Mouse (Mus musculus) layer of hippocampus, postnatal 25 days (tissue): ENCODE results near the gene Asb16. TPM values are rescaled to one million over a fixed set of nuclear protein-coding genes. Genes with fewer than 3 reads are reported as not detected.

Experiments
- DNase-seq, 2 experiments: peaks; one replicate each; pipeline ENCODE4 v3.0.0; 2022; ENCODE audit warnings: mixed read lengths in 2 of 2, low spot score in 1 of 2; ENCODE audit errors: extremely low spot score in 1 of 2
- total RNA-seq, 2 experiments: library from RNA; stranded (reverse); gene quantifications; 2 replicates each; pipeline ENCODE4 v1.2.3; 2021

Gene Asb16
- total RNA-seq, 2 experiments from 2014 or later = 0.70 to 1.1 TPM

DNA sequence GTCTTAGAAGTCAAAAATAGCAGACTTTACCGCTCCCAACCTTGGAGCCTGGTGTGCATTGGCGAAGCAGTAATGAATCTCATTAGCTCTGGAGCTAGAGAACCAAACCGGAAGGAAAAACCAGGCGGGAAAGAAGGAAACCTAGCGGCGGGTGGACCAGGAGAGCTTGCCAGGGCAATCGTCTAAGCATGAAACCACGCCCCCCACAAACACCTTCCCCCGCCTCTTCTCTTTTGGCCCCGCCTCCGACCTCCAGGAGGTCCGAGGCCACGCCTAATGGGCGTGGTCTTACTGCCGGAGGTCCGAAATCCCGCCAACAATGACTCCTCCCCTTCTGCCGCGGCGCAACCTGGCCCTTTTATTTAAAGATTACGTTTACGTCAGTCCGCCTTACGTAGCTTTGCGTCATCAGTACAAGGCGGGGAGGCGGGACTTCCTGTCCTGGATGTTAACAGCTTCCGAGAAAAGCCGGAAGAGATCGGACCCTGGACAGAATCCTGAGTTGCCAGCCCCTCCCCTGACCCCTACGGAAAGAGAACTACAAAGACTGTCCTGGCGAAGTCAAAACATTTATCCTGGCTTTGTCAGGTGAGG lies 16.1 kb downstream of the Asb16 start, which contains the start of gene Tmub2:
TSS of gene Tmub2 (plus strand) at position 431 of the 594 bp plus-strand sequence.
- peak; percentile 77 to 88 for DNase-seq

DNA sequence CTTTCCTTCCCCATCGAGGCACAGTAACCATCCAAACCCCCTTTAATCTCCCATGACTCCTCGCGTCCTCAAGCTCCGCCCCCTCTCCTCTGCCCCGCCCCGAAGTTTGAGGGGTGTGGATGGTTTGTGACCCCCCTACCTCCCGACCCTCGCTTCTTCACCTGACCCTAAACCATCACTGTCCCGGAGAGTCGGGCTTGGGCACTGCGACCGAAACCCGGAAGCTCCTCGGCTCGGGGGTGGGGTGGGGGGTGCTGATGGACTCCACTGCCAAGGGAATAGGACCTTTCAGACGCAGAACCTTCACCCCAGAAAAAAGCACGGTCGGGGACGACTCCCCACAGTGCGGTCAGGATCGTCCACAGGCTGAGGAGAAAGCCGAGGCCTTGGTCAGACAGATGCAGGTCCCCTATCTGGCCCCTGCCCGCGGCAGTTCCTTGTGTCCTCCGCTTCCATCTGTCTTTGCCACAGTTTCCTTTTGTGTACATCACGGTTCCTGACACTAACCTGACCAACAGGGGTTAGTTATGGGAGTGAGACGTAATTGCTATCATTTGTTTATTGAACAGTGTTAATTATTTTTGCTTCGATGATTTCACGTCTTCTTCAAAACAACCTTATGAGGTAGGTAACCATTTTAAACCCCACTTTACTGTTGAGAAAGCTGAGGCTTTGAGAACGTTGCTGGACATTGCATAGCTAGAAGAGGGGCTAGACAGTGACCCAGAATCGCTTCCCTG lies 16.7 kb downstream of the Asb16 start:
- no peak for DNase-seq

DNA sequence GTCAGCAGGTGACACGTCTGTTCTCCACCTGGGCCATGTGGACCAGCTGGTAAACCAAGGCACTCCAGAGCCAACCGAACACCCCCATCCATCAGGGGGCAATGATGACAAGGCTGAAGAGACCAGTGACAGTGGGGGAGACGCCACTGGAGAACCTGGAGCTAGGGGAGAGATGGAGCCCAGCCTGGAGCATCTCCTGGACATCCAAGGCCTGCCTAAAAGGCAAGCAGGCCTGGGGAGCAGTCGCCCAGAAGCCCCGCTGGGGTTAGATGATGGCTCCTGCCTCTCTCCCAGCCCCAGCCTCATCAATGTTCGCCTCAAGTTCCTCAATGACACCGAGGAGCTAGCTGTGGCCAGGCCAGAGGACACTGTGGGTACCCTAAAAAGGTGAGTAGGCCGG lies 18.9 kb downstream of the Asb16 start:
- no peak for DNase-seq

DNA sequence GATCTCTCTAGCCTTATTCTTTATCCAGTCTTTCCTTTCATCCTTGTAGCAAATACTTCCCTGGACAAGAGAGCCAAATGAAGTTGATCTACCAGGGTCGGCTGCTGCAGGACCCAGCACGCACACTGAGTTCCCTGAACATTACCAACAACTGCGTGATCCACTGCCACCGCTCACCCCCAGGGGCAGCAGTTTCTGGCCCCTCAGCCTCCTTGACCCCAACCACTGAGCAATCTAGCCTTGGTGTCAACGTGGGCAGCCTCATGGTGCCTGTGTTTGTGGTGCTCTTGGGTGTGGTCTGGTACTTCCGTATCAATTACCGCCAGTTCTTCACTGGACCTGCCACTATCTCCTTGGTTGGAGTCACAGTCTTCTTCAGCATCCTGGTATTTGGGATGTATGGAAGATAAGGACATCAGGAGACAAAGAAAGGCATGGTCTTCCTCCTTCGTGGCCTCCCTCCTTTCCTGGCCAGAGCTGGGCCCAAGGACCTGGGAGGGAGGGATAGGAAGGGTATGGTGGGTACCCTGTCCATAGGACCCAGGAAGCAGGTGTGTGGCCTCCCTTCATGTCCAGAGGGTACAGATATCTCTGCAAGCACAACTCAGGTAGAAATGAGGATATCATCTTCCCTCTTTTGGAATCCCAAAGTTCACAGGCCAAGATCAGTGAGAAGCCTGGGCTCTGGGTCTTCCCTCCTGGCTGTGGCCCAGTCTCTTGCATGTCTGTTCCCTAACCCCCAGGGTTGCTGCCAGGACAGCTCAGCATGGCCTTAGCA lies 19.7 kb downstream of the Asb16 start:
- DNase-seq = no peak

DNA sequence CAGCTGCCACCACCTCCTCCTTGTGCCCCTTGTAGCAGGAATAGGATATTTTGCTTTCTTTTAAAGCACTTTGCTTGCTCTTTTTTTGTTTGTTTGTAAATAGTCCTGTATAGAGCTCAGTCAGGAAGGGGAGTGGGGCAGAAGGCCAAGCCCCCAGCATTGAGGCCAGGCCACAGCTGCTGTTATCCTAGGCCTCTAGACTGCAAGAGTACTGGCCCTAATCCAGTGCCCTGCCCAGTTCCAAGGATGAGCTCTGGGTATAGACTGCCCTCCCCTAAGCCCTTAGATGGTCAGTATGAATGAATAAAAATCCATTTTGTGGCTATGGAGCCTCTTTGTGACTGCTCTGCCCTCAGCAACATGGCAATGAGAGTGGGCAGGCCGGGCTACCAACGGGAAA lies 20.4 kb downstream of the Asb16 start:
- DNase-seq = no peak

DNA sequence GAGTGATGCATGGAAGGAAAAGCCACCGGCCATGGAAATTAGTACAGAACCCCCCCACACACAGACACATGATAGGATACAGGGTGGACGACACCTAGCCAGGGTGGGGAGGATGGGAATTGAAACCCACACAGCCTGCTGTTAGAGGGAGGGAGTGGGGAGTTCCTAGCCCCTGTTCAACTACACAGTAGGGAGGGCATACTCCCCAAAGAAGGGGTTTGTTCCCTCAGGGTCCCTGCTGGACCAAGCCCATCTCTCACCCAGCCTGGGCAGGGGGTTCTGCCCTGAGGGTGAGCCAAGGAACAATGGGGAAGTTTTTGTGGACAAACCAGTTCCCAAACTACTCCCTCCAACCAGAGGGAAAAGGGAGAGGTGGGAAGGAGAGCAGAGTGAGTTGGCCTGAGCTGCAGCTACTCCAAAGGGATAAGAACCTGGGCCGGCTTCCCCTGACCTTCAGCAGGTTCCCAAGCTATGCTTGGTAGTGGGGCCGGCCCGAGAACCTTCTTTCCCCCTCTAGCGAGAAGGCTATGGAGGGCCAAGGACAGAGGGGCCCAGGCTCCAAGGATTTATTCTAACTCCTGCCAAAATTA lies 21.1 kb downstream of the Asb16 start:
- no peak for DNase-seq

DNA sequence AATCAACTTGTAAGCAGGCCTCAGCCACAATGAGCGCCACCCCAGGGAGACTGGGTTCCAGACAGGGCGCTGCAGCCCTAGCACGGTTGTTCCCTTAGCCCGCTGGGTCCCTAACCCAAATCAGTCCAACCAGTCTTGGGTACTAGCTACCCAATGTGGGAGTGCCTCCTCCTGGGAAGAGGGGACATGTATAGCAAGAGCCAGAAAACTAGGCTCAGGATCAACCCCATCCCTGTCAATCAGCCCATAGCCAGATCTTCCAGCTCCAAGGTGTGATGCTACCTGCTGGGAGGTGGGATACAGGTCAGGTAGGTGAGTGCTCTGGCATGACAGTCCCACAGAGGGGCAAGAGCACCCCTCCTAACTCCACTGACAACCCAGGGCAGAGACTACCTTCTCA lies 21.6 kb downstream of the Asb16 start:
- DNase-seq = no peak

DNA sequence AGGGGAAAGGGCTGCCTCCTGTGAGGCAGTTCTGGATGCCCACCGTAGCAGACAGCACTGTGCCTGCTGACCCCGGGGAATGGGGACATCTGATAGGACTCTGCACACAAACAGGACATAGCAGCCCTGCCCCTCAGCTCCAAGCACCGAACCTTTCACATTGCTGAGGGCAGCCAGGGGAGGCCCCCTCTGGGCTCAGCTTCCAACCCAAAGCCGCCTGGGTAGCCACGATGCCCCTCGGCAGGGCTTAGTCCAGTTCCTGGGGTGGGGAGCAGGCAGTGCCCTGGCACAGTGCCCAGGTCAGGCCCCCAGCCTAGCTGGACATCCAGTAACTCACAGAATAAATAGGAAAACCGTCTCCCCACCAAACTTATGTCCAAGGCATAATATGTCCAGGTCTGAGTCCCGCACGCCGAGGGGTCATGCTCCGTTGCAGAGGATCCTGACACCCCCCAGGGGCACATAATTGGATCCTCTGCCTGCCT lies 22.6 kb downstream of the Asb16 start:
- DNase-seq = no peak

DNA sequence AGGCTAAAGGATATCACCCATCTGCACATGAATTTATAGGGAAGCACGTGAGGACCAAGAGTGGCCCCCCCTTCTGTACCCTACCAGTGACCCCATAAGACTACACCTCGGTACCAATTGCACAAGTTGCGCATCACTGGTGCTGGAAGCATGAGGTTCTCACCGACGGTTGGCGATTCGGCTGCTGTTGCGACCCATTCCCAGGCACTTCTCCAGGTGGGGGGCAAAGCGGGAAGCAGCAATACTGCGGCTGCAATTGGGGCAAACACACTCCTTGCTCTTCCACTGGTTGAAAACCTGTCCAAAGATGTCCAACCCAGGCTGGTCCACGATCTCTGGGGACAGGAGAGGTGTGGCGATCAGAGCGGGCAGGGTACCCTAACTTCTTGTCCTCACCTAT lies 25.4 kb downstream of the Asb16 start:
- DNase-seq = no peak

DNA sequence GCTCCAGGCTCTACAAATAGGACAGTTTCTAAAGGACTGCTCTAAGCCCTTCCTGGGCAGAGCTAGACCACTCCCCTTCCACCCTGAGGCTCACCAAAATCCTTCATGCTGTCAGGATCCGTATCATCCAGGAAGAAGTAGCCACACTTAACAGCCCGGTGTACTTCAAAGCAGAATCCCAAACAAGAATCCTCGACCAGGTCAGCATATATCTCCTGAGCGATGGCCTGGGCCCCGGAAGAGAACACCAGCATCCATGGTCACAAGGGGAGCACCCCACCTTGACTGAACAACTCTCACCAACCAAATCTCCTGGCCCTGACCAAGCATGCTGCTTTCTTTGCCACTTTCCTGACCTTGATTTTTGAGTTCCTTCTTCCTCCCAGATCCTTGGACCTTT lies 25.9 kb downstream of the Asb16 start:
- DNase-seq = no peak

DNA sequence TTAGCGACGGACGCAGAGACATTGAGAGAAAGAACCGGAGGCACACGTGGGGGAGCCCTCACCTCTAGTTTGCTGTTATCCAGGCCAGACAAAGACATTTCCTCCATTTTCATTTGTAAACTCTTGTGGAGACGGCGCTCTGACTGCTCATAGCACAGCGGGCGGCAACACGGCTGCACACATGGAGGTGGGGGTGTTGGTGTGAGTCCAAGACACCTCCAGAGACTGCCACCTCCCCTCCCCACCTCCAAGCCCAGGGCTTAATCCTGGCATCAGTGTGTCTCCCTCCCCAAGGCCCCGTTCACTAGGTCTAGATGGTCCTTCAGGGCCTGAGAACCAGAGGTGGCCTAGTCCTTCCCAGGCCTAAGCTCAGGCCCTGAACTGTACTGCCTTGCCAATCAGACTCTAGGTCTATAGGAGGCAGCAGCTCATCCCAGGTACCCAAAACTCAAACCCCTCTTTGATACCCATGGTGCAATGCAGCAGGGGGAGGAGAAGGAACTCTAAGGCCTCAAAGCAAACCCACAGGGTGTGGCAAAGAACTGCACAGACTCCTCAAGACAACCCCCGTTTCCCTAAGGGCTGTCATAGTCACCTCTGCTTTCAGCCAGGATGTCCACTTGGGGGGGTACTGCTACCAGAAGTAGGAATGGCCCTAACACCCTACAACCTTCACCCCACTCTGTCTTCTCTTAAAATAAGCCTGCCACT lies 26.5 kb downstream of the Asb16 start:
- no peak for DNase-seq

DNA sequence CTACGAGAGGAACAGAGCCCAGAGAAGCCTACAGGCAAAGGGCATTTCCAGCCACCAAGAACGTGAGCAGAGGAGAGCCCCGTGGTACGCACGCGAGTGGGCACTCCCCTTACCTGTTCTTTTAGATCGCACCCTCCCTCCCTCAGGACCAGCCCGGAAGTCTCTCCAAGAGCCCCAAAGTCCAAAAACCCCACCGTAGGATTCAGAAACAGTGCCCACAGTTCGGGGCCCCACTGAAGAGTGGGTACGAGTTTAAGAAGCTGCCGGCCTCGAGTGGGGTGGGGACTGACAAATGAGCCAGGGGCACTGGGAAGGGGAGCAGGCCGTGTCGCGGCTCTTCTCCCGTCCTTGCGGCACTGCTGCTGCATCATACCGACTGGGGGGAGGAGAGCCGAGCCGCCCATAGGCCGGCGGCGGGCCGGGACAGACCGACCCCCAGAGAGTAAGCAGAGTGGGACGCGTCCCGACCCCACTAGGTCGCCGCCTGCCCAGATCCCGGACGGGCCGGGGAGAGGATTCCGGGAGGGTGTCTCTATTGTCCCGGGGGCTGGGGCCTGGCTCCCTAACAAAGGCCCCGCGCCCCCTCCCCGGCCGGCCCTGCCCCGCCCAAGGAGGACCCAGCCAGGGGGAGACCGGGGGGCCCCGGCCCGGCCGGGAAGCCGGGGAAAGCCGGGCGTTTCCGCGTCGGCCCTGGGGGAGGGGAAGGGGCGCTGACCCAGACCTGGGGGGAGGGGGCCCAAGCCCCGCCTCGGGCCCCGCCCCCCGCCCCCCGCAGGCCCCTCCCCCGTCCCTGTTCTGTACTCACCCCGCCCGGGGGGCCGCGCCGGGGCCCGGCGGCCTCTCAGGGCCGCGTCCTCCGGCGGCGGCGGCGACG lies 27.3 kb downstream of the Asb16 start:
- DNase-seq = peak in 1 of 2 experiments; percentile 36

DNA sequence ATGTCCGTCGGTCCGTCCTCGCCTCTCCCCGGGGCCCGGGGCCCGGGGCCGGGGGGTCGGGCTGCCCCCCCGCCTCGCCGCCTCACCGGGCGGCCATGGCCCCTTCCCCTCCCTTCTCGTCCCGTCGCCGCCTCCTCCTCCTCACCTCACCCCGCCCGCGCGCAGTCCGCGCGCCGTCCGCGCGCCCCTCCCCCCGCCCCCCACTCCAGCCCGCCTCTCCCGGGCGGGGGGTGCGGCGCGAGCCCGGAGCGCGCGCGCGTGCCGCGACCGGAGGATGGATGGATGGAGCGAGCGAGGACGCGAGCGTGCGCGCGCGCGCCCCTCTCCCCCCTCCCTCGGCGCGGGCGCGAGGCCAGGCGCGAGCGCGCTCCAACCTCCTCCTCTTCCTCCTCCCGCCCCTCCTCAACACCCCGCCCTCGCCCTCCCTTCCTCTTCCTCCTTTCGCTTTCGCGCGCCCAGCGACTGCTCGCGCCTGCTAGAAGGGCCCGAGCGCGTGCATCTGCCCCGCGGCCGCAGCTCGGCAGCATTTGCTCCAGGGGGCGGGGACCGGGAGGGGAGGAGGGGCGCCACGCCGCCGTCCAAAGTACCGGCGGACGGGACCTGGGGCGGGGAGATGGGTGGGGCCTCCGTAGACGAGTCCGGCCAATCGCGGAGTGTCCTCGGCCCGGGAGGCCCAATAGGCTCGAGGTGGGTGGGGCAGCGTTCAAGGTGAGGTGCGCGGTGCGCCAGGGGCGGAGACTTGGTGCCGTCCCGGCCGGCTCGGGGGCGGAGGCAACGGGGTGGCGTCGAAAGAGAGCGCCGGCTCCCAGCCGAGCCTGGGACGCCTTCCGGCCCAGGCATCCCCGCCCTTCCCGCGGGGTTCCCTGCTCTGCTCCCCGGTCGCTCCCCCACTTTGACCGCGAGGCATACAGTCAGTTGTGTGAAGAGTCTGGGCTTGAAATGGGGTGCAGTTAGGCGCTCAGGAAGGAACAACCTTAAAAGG lies 28.2 kb downstream of the Asb16 start, which contains the start of gene Atxn7l3:
TSS of gene Atxn7l3 (minus strand) at position 141 of the 982 bp plus-strand sequence.
- peak; percentile 85 to 94 for DNase-seq

DNA sequence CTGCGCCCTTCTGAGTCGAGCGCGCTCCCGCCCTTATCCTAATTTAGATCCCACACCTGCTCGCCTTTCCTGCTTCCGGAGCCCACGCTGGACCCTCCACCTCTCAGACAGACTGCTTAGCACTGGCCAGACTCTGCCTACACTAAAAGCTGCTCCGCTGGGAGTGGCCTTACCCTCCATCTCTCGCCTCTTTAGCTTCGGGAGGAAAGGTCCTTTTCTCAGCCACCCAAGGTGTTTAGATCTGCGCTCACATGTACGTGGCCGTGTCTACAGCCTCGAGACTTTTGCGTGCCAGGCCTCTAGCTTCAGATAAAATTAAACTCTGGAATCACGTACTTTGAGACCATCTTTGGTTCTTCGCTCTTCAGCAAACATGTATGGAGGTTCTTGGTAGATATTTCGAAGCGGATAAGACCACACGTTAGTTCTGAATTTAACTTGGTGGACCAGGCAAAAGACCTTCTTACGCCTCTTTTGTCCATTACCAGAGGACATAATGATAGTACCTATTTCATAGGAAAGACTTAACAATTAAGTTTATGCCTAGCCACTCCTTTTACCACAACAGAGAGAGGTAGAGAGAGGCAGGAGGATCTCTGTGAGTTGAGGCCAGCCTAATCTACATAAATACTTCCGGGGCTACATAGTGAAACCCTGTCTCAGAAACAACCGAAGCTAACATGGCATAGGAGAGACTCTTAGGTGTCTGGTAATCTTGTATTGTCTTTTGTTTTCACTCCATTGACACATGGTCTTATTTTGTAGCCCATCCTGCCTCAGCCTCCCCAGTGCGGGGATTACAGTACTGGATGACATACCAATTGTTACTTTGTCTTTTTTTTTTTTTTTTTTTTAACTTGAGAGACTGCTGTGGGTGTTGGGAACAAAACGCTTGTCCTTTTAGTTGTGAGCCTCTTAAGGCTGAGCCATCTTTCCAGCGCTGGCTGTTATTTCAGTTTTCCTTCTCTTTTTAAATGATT lies 29.3 kb downstream of the Asb16 start:
- no peak for DNase-seq

DNA sequence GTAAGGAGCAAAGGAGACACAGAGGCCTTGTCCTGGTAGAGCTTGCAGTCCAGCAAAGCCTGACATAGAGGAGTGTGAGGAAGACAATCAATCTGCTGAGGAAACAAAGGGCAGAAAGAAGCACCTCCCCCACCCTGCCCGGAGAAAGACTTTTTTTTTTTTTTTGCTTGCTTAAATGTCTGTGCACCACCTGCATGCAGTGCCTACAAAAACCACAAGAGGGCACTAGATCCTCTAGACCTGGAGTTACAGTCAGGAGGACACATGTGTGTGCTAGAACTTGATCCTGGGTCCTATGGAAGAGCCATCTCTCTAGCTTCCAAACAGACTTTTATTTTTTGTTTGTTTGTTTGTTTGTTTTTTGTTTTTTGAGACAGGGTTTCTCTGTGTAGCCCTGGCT lies 31.3 kb downstream of the Asb16 start:
- DNase-seq = peak in 1 of 2 experiments; percentile 61

DNA sequence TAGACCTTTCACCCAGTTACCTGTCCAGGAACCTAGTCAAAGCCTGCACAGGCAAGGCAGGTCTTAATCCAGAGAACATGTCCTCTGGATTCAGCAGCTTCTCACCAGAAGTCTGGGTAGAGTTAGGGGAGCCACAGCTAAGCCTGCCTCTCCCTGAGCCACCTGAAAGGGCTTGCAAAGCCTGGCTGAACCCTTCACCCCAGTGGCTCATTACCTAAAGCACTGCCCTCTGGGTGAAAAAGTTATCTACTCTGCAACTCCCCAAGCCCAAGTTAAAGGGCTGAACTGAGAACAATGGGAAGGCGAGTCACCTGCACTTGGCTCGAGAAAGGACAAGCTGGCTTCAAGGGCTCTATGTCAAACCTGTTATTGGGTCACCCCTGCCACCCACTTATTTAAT lies 35.6 kb downstream of the Asb16 start:
- no peak for DNase-seq

DNA sequence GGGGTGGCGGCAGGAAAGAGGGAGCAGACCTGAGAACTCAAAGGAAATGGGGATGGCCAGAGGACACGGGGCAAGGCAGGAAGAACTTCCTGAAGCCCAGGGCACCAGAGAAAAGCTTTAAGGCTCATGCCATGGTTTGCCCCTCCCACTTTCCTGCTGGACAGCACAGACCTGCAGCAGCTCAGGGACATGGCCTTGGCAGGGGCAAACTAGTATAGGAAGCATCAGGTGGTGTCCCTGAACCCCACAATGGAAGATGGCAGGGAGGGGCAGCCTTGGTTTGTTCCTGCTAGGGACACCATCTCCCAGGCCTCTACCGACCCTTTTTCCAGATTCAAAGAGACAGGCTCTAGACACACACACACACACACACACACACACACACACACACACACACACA lies 36.8 kb downstream of the Asb16 start:
- no peak for DNase-seq
